Mouse (Mus musculus): ENCODE data around the gene Large2.
"Not testable (repeated sequence)": the region's sequence is repeated elsewhere in the genome, so short reads cannot be mapped to it uniquely, and the experiment has no call there.

The Large2 gene

GRCm38 (mm10) chr2:92374514-92374913 lies at the start of gene Large2, which contains the start of gene Pex16:
Gene Large2, minus strand, starts transcription at chr2:92374869.
Gene Pex16, plus strand, starts transcription at chr2:92374676.
- DNase-seq (ENCODE audit: low read depth, low spot score): peak; percentile 65

- peak; percentile 72 for DNase-seq (ENCODE audit: low read depth, low spot score)
These were observed 49.2 kb upstream of the Large2 start for GRCm38 (mm10) chr2:92423702-92424461.

- no peak for DNase-seq (ENCODE audit: low read depth, low spot score)
These were observed 48.5 kb upstream of the Large2 start for GRCm38 (mm10) chr2:92423156-92423555.

- peak; percentile 35 for DNase-seq (ENCODE audit: low read depth, low spot score)
These were observed 47.9 kb upstream of the Large2 start for GRCm38 (mm10) chr2:92422388-92423135.

- no peak for DNase-seq (ENCODE audit: low read depth, low spot score)
These were observed 47.2 kb upstream of the Large2 start for GRCm38 (mm10) chr2:92421723-92422387.

GRCm38 (mm10) chr2:92411705-92412104 lies 37.0 kb upstream of the Large2 start:
- DNase-seq (ENCODE audit: low read depth, low spot score): no peak

GRCm38 (mm10) chr2:92408309-92409045 lies 33.8 kb upstream of the Large2 start:
- no peak for DNase-seq (ENCODE audit: low read depth, low spot score)

GRCm38 (mm10) chr2:92405687-92406086 lies 31.0 kb upstream of the Large2 start:
- DNase-seq (ENCODE audit: low read depth, low spot score): no peak

GRCm38 (mm10) chr2:92404737-92405136 lies 30.1 kb upstream of the Large2 start:
- no peak for DNase-seq (ENCODE audit: low read depth, low spot score)

- DNase-seq (ENCODE audit: low read depth, low spot score): no peak
These were observed 29.2 kb upstream of the Large2 start for GRCm38 (mm10) chr2:92403776-92404319.

- DNase-seq (ENCODE audit: low read depth, low spot score): no peak
These were observed 28.1 kb upstream of the Large2 start for GRCm38 (mm10) chr2:92402591-92403326.

GRCm38 (mm10) chr2:92401091-92401561 lies 26.5 kb upstream of the Large2 start, which contains the start of gene Mapk8ip1:
Gene Mapk8ip1, minus strand, starts transcription at chr2:92401263.
- peak; percentile 67 for DNase-seq (ENCODE audit: low read depth, low spot score)

GRCm38 (mm10) chr2:92400682-92401081 lies 26.0 kb upstream of the Large2 start:
- no peak for DNase-seq (ENCODE audit: low read depth, low spot score)

GRCm38 (mm10) chr2:92399877-92400276 lies 25.2 kb upstream of the Large2 start:
- DNase-seq (ENCODE audit: low read depth, low spot score): not testable (repeated sequence)

- DNase-seq (ENCODE audit: low read depth, low spot score): no peak
These were observed 22.8 kb upstream of the Large2 start for GRCm38 (mm10) chr2:92397436-92397835.

GRCm38 (mm10) chr2:92395535-92395934 lies 20.9 kb upstream of the Large2 start:
- no peak for DNase-seq (ENCODE audit: low read depth, low spot score)

- peak; percentile 43 for DNase-seq (ENCODE audit: low read depth, low spot score)
These were observed 17.9 kb upstream of the Large2 start for GRCm38 (mm10) chr2:92392318-92393264.

- DNase-seq (ENCODE audit: low read depth, low spot score): no peak
These were observed 17.1 kb upstream of the Large2 start for GRCm38 (mm10) chr2:92391703-92392317.

- no peak for DNase-seq (ENCODE audit: low read depth, low spot score)
These were observed 16.4 kb upstream of the Large2 start for GRCm38 (mm10) chr2:92391116-92391515.

Data from ZHBTc4 (cell line).